In genomic region chr2:179867669-179868068, GRCm38 (mm10) we compare ENCODE assay signal across 17 mouse cellular contexts.
"Had no signal": no experiment of that assay in that cellular context is flagged by ENCODE, and none has a peak within 500 bp of the region (broad histone marks: within the 10 kb centered on the region; RNA-seq: fewer than 3 reads in every experiment).

No protein-coding gene starts in this region.

- H3K9me3 ChIP-seq: limb, embryonic 12.5 days; liver, embryonic 13.5 days; lung, embryonic 15.5 days; megakaryocyte, embryonic 14.5 days; midbrain, embryonic 15.5 days; neural tube, embryonic 12.5 days; stomach, embryonic 15.5 days had no signal

- H3K27ac ChIP-seq: kidney, postnatal 0 days; limb, embryonic 12.5 days; liver, embryonic 13.5 days; macrophage; midbrain, embryonic 15.5 days; neural tube, embryonic 12.5 days; stomach, embryonic 15.5 days had no signal

- H3K4me1 ChIP-seq: liver, embryonic 13.5 days; stomach, embryonic 15.5 days had no signal

- ATAC-seq: liver, postnatal 0 days; midbrain, embryonic 15.5 days had no signal

- H3K36me3 ChIP-seq: limb, embryonic 12.5 days; liver, embryonic 13.5 days; lung, embryonic 15.5 days; midbrain, embryonic 15.5 days; neural tube, embryonic 12.5 days; stomach, embryonic 15.5 days had no signal

- H3K4me2 ChIP-seq: limb, embryonic 12.5 days; liver, embryonic 13.5 days; lung, embryonic 15.5 days; midbrain, embryonic 11.5 days; midbrain, embryonic 15.5 days; neural tube, embryonic 12.5 days; stomach, embryonic 15.5 days had no signal

- DNase-seq: kidney, postnatal 36 days; layer of hippocampus, adult 9-11 months; layer of hippocampus, postnatal 36 days; liver; liver, embryonic 13.5 days; liver, postnatal 0 days; thymus, adult 2 months; thymus, postnatal 25 days had no signal

- H3K4me3 ChIP-seq: limb, embryonic 12.5 days; liver, embryonic 13.5 days; lung, embryonic 15.5 days; megakaryocyte, embryonic 14.5 days; midbrain, embryonic 15.5 days; neural tube, embryonic 12.5 days; stomach, embryonic 15.5 days had no signal

- H3K27me3 ChIP-seq: liver, embryonic 13.5 days; lung, embryonic 15.5 days; midbrain, embryonic 15.5 days; stomach, embryonic 15.5 days had no signal

- H3K9ac ChIP-seq: liver, embryonic 13.5 days; liver, postnatal 0 days; lung, embryonic 15.5 days; midbrain, embryonic 15.5 days; neural tube, embryonic 12.5 days; stomach, embryonic 15.5 days had no signal
